ENCODE assay signal across 8 mouse cellular contexts in the genomic region with DNA sequence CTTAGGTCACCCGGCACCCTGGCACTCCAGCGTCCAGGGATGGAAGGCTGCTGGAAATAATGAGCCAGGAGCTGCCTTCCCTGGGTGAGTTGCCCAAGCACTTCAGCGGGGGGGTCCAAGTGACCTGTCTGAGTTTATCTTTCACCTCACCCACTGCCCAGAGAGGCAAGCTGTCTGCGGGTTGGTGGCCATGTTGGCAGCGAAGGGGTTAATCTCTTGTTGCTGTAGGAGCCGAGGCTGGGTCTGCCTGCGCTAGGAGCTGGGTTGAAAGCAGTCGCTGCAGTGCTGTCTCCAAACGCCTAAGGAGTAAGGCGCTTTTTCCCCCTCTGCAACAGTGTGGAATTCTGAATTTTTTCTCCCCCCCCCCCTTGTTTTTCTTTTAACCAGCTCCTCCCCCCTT.
DNase-seq lines count a peak whose midpoint lies in the region; ATAC-seq and TF ChIP-seq lines count a peak whose summit lies in the region.

No protein-coding gene starts in this region.

- no peaks in the 10 kb centered on the region for H3K36me3 ChIP-seq in kidney, embryonic 15.5 days
- peaks cover 38% of the 10 kb centered on the region for H3K36me3 ChIP-seq in embryonic facial prominence, embryonic 10.5 days (replicated peaks)
- no peaks in the 10 kb centered on the region for H3K36me3 ChIP-seq in hindbrain, embryonic 16.5 days (ENCODE audit: control insufficient read depth, insufficient read depth, low read length)
- H3K36me3 ChIP-seq in stomach, postnatal 0 days (ENCODE audit: control insufficient read depth, insufficient read depth, low read length) = no peaks in the 10 kb centered on the region

- peak overlapping the region; percentile 76 for H3K4me2 ChIP-seq in kidney, embryonic 15.5 days
- H3K4me2 ChIP-seq in hindbrain, embryonic 16.5 days (ENCODE audit: low read length) = peak overlapping the region; percentile 83
- peak overlapping the region; percentile 27; the same call in 1 of the 2 replicates for H3K4me2 ChIP-seq in stomach, postnatal 0 days (replicated peaks; ENCODE audit: low read depth)

- H3K9ac ChIP-seq in kidney, embryonic 15.5 days = no peak overlapping the region
- peak overlapping the region; percentile 70 for H3K9ac ChIP-seq in hindbrain, embryonic 16.5 days (ENCODE audit: low read depth, low read length)
- no peak overlapping the region for H3K9ac ChIP-seq in stomach, postnatal 0 days (ENCODE audit: low read length)

- H3K4me3 ChIP-seq in kidney, embryonic 15.5 days (replicated peaks) = peak overlapping the region; percentile 16
- peak overlapping the region; percentile 36 for H3K4me3 ChIP-seq in embryonic facial prominence, embryonic 10.5 days
- H3K4me3 ChIP-seq in hindbrain, embryonic 16.5 days (ENCODE audit: low read length) = peak overlapping the region; percentile 57
- no peak overlapping the region for H3K4me3 ChIP-seq in stomach, postnatal 0 days (ENCODE audit: low read depth, low read length)

- no peak for TF ChIP-seq CTCF in stomach, postnatal 0 days (IDR thresholded peaks at IDR 0.05; ENCODE audit: low read depth)

- H3K4me1 ChIP-seq in kidney, embryonic 15.5 days = peaks cover 37% of the 10 kb centered on the region
- peaks cover 39% of the 10 kb centered on the region for H3K4me1 ChIP-seq in embryonic facial prominence, embryonic 10.5 days
- H3K4me1 ChIP-seq in hindbrain, embryonic 16.5 days (ENCODE audit: control insufficient read depth, insufficient read depth, low read depth, low read length) = peaks cover 21% of the 10 kb centered on the region
- no peaks in the 10 kb centered on the region for H3K4me1 ChIP-seq in stomach, postnatal 0 days (replicated peaks; ENCODE audit: control insufficient read depth, insufficient read depth)

- H3K27ac ChIP-seq in kidney, embryonic 15.5 days = no peak overlapping the region
- H3K27ac ChIP-seq in embryonic facial prominence, embryonic 10.5 days (replicated peaks) = no peak overlapping the region
- H3K27ac ChIP-seq in hindbrain, embryonic 16.5 days (ENCODE audit: low read depth, low read length) = peak overlapping the region; percentile 57
- H3K27ac ChIP-seq in stomach, postnatal 0 days (replicated peaks) = no peak overlapping the region

- H3K9me3 ChIP-seq in kidney, embryonic 15.5 days (replicated peaks) = no peaks in the 10 kb centered on the region
- H3K9me3 ChIP-seq in embryonic facial prominence, embryonic 10.5 days = no peaks in the 10 kb centered on the region
- no peaks in the 10 kb centered on the region for H3K9me3 ChIP-seq in hindbrain, embryonic 16.5 days (ENCODE audit: control insufficient read depth, low read length)
- H3K9me3 ChIP-seq in stomach, postnatal 0 days (ENCODE audit: control insufficient read depth, low read length) = no peaks in the 10 kb centered on the region

- ATAC-seq in kidney, embryonic 15.5 days (replicated peaks; ENCODE audit: low FRiP score) = no peak
- ATAC-seq in hindbrain, embryonic 16.5 days = peak; percentile 74
- no peak for ATAC-seq in stomach, postnatal 0 days (ENCODE audit: low FRiP score, low TSS enrichment)
- no peak for ATAC-seq in inflammation-experienced regulatory T-cells, adult 6 months

- no peak for DNase-seq in kidney, postnatal 25 days
- DNase-seq in embryonic facial prominence, embryonic 10.5 days (ENCODE audit: low spot score) = peak; percentile 49
- peak; percentile 47 for DNase-seq in mesoderm, embryonic 11.5 days (ENCODE audit: low read depth, low spot score)
- DNase-seq in stomach, postnatal 0 days (ENCODE audit: low spot score) = no peak
- no peak for DNase-seq in ovary, adult 18-20 months (ENCODE audit: low spot score)

- no peak for TF ChIP-seq EP300 in stomach, postnatal 0 days (optimal IDR thresholded peaks at IDR 0.05)

- WGBS in kidney, embryonic 15.5 days = 25% methylated on average over 10 of the region's 10 CpGs
- WGBS in embryonic facial prominence, embryonic 10.5 days = 18% methylated on average over 10 of the region's 10 CpGs
- 11% methylated on average over 10 of the region's 10 CpGs for WGBS in hindbrain, embryonic 16.5 days
- 35% methylated on average over 10 of the region's 10 CpGs for WGBS in stomach, postnatal 0 days

- no peaks in the 10 kb centered on the region for H3K27me3 ChIP-seq in kidney, embryonic 15.5 days
- no peaks in the 10 kb centered on the region for H3K27me3 ChIP-seq in embryonic facial prominence, embryonic 10.5 days (replicated peaks; ENCODE audit: low read depth, poor library complexity, severe bottlenecking)
- H3K27me3 ChIP-seq in hindbrain, embryonic 16.5 days (replicated peaks; ENCODE audit: control insufficient read depth, insufficient read depth, low read length) = no peaks in the 10 kb centered on the region
- no peaks in the 10 kb centered on the region for H3K27me3 ChIP-seq in stomach, postnatal 0 days (ENCODE audit: control insufficient read depth, insufficient read depth, low read length)

Comparison
In these comparisons a context has a peak if more than half of its experiments do, and no peak if none do; other contexts are left out.
1. H3K4me2 ChIP-seq: peak in every context shown above with its lines; median percentile 83 in hindbrain, embryonic 16.5 days; 76 in kidney, embryonic 15.5 days; 27 in stomach, postnatal 0 days.
2. DNase-seq: peak in embryonic facial prominence, embryonic 10.5 days (single experiment) and mesoderm, embryonic 11.5 days (single experiment); none in kidney, postnatal 25 days (0 of 2), stomach, postnatal 0 days (single experiment) and ovary, adult 18-20 months (single experiment).